20 mouse cellular contexts compared by ENCODE assay signal in genomic region chr3:137785871-137786270, GRCm38 (mm10).
DNase-seq lines count a peak whose midpoint lies in the region; ATAC-seq and TF ChIP-seq lines count a peak whose summit lies in the region.
"Had no signal": no experiment of that assay in that cellular context is flagged by ENCODE, and none has a peak within 500 bp of the region (broad histone marks: within the 10 kb centered on the region; RNA-seq: fewer than 3 reads in every experiment).

No protein-coding gene starts in this region.

- no peak for ATAC-seq in heart, embryonic 12.5 days (ENCODE audit: insufficient number of reproducible peaks, low FRiP score)
- ATAC-seq in heart, embryonic 11.5 days (replicated peaks; ENCODE audit: insufficient number of reproducible peaks, low FRiP score, low TSS enrichment): no peak
- 0 out of 2 replicates have a peak, but pooled peaks have one; percentile 4 for ATAC-seq in midbrain, embryonic 11.5 days (ENCODE audit: low FRiP score)
- no peak for ATAC-seq in midbrain, embryonic 14.5 days (ENCODE audit: low FRiP score, low TSS enrichment)
- ATAC-seq in forebrain, embryonic 13.5 days: no peak
- ATAC-seq in midbrain, postnatal 0 days (ENCODE audit: low FRiP score): no peak

- WGBS in heart, embryonic 12.5 days: 21% methylated on average over 2 of the region's 2 CpGs
- WGBS in heart, embryonic 11.5 days (ENCODE audit: insufficient replicate concordance): 30% methylated on average over 2 of the region's 2 CpGs
- 81% methylated on average over 2 of the region's 2 CpGs for WGBS in midbrain, embryonic 11.5 days
- WGBS in midbrain, embryonic 14.5 days: 63% methylated on average over 2 of the region's 2 CpGs
- 33% methylated on average over 2 of the region's 2 CpGs for WGBS in forebrain, embryonic 13.5 days
- 47% methylated on average over 2 of the region's 2 CpGs for whole genome bisulfite sequencing in midbrain, postnatal 0 days

- 0 out of 2 replicates have a peak, but pooled peaks have one; percentile 5 for TF ChIP-seq CTCF in midbrain, postnatal 0 days (IDR thresholded peaks at IDR 0.05)

- H3K9ac ChIP-seq in heart, embryonic 12.5 days: no peak overlapping the region
- H3K9ac ChIP-seq in heart, embryonic 11.5 days (ENCODE audit: low read depth, low read length): no peak overlapping the region
- no peak overlapping the region for H3K9ac ChIP-seq in midbrain, embryonic 11.5 days (ENCODE audit: low read length)
- no peak overlapping the region for H3K9ac ChIP-seq in midbrain, embryonic 14.5 days (replicated peaks; ENCODE audit: low read length)
- no peak overlapping the region for H3K9ac ChIP-seq in forebrain, embryonic 13.5 days
- H3K9ac ChIP-seq in midbrain, postnatal 0 days (replicated peaks; ENCODE audit: low read length, poor library complexity, severe bottlenecking): no peak overlapping the region
- H3K9ac ChIP-seq: neural tube, embryonic 12.5 days had no signal

- H3K9me3 ChIP-seq in heart, embryonic 12.5 days (replicated peaks): no peaks in the 10 kb centered on the region
- no peaks in the 10 kb centered on the region for H3K9me3 ChIP-seq in heart, embryonic 11.5 days (replicated peaks; ENCODE audit: control insufficient read depth, low read length)
- H3K9me3 ChIP-seq in midbrain, embryonic 11.5 days (ENCODE audit: control insufficient read depth, low read length): no peaks in the 10 kb centered on the region
- H3K9me3 ChIP-seq in midbrain, embryonic 14.5 days (ENCODE audit: control insufficient read depth, low read length): no peaks in the 10 kb centered on the region
- H3K9me3 ChIP-seq in forebrain, embryonic 13.5 days (replicated peaks): no peaks in the 10 kb centered on the region
- no peaks in the 10 kb centered on the region for H3K9me3 ChIP-seq in midbrain, postnatal 0 days (ENCODE audit: low read length)
- H3K9me3 ChIP-seq: neural tube, embryonic 12.5 days had no signal

- H3K4me3 ChIP-seq in heart, embryonic 12.5 days: no peak overlapping the region
- no peak overlapping the region for H3K4me3 ChIP-seq in heart, embryonic 11.5 days (ENCODE audit: low read depth, low read length)
- no peak overlapping the region for H3K4me3 ChIP-seq in midbrain, embryonic 11.5 days (ENCODE audit: low read depth, low read length)
- no peak overlapping the region for H3K4me3 ChIP-seq in midbrain, embryonic 14.5 days (replicated peaks; ENCODE audit: low read depth, low read length)
- H3K4me3 ChIP-seq in forebrain, embryonic 13.5 days: no peak overlapping the region
- H3K4me3 ChIP-seq in midbrain, postnatal 0 days (ENCODE audit: low read depth, low read length): no peak overlapping the region
- H3K4me3 ChIP-seq: layer of hippocampus, adult 2 months; neural tube, embryonic 12.5 days had no signal

- no peak for DNase-seq in midbrain, embryonic 11.5 days (ENCODE audit: low spot score, missing footprints)
- DNase-seq in midbrain, embryonic 14.5 days: no peak
- DNase-seq in midbrain, postnatal 0 days (ENCODE audit: low spot score): no peak
- no peak for DNase-seq in yolk sac, embryonic 10.5 days (ENCODE audit: low spot score)
- DNase-seq in urinary bladder, postnatal 14 days (ENCODE audit: low spot score): no peak
- DNase-seq: adrenal gland, postnatal 14 days; cerebellum, adult 18-20 months; cerebellum, postnatal 25 days; kidney, adult 2 months; kidney, postnatal 10 days; liver; lung, adult 18-20 months; lung, postnatal 14 days; right cerebral cortex, adult 18-20 months; thymus, postnatal 14 days had no signal

- no peaks in the 10 kb centered on the region for H3K36me3 ChIP-seq in heart, embryonic 12.5 days
- H3K36me3 ChIP-seq in heart, embryonic 11.5 days (ENCODE audit: control insufficient read depth, insufficient read depth, low read length): no peaks in the 10 kb centered on the region
- H3K36me3 ChIP-seq in midbrain, embryonic 11.5 days (ENCODE audit: control insufficient read depth, insufficient read depth, low read length): no peaks in the 10 kb centered on the region
- no peaks in the 10 kb centered on the region for H3K36me3 ChIP-seq in midbrain, embryonic 14.5 days (ENCODE audit: control insufficient read depth, insufficient read depth, low read length)
- H3K36me3 ChIP-seq in forebrain, embryonic 13.5 days (ENCODE audit: poor library complexity, severe bottlenecking): no peaks in the 10 kb centered on the region
- H3K36me3 ChIP-seq in midbrain, postnatal 0 days (ENCODE audit: insufficient read depth, low read length): no peaks in the 10 kb centered on the region
- H3K36me3 ChIP-seq: neural tube, embryonic 12.5 days had no signal

- no peak overlapping the region for H3K4me2 ChIP-seq in heart, embryonic 12.5 days
- no peak overlapping the region for H3K4me2 ChIP-seq in heart, embryonic 11.5 days
- no peak overlapping the region for H3K4me2 ChIP-seq in midbrain, embryonic 11.5 days
- no peak overlapping the region for H3K4me2 ChIP-seq in midbrain, embryonic 14.5 days (ENCODE audit: low read length)
- H3K4me2 ChIP-seq in forebrain, embryonic 13.5 days: no peak overlapping the region
- no peak overlapping the region for H3K4me2 ChIP-seq in midbrain, postnatal 0 days (ENCODE audit: low read depth, low read length, poor library complexity, severe bottlenecking)
- H3K4me2 ChIP-seq: neural tube, embryonic 12.5 days had no signal

- H3K4me1 ChIP-seq in heart, embryonic 12.5 days (replicated peaks): peaks cover 34% of the 10 kb centered on the region
- H3K4me1 ChIP-seq in heart, embryonic 11.5 days (ENCODE audit: control insufficient read depth, insufficient read depth, low read length): 0 out of 2 replicates have a peak, but pooled peaks cover 9% of the 10 kb centered on the region
- H3K4me1 ChIP-seq in midbrain, embryonic 11.5 days (ENCODE audit: control insufficient read depth, insufficient read depth, low read length): peaks cover 20% of the 10 kb centered on the region
- peaks cover 16% of the 10 kb centered on the region for H3K4me1 ChIP-seq in midbrain, embryonic 14.5 days (ENCODE audit: control insufficient read depth, insufficient read depth, low read length)
- H3K4me1 ChIP-seq in forebrain, embryonic 13.5 days: peaks cover 32% of the 10 kb centered on the region
- no peaks in the 10 kb centered on the region for H3K4me1 ChIP-seq in midbrain, postnatal 0 days (ENCODE audit: insufficient read depth, low read length)

- no peaks in the 10 kb centered on the region for H3K27me3 ChIP-seq in heart, embryonic 12.5 days (replicated peaks)
- no peaks in the 10 kb centered on the region for H3K27me3 ChIP-seq in heart, embryonic 11.5 days (ENCODE audit: control insufficient read depth, insufficient read depth, low read length)
- H3K27me3 ChIP-seq in midbrain, embryonic 11.5 days (ENCODE audit: control insufficient read depth, insufficient read depth, low read length): no peaks in the 10 kb centered on the region
- no peaks in the 10 kb centered on the region for H3K27me3 ChIP-seq in midbrain, embryonic 14.5 days (ENCODE audit: control insufficient read depth, insufficient read depth, low read length)
- 0 out of 2 replicates have a peak, but pooled peaks cover 8% of the 10 kb centered on the region for H3K27me3 ChIP-seq in forebrain, embryonic 13.5 days
- H3K27me3 ChIP-seq in midbrain, postnatal 0 days (ENCODE audit: insufficient read depth, low read length): no peaks in the 10 kb centered on the region
- H3K27me3 ChIP-seq: neural tube, embryonic 12.5 days had no signal

- peak overlapping the region; percentile 74 for H3K27ac ChIP-seq in heart, embryonic 12.5 days (ENCODE audit: poor library complexity, severe bottlenecking)
- H3K27ac ChIP-seq in heart, embryonic 11.5 days (ENCODE audit: low read depth, low read length): no peak overlapping the region; the same call in 1 of the 2 replicates
- H3K27ac ChIP-seq in midbrain, embryonic 11.5 days (ENCODE audit: low read depth, low read length): no peak overlapping the region
- H3K27ac ChIP-seq in midbrain, embryonic 14.5 days (replicated peaks; ENCODE audit: low read depth, low read length): no peak overlapping the region
- peak overlapping the region; percentile 79; the same call in 1 of the 2 replicates for H3K27ac ChIP-seq in forebrain, embryonic 13.5 days
- no peak overlapping the region for H3K27ac ChIP-seq in midbrain, postnatal 0 days (ENCODE audit: low read depth, low read length)
- H3K27ac ChIP-seq: layer of hippocampus, adult 2 months; neural tube, embryonic 12.5 days had no signal

Comparison
In these comparisons a context has a peak if more than half of its experiments do, and no peak if none do; other contexts are left out.
1. H3K27ac ChIP-seq: peak in heart, embryonic 12.5 days (single experiment) and forebrain, embryonic 13.5 days (single experiment); none in heart, embryonic 11.5 days (single experiment), midbrain, embryonic 11.5 days (single experiment), midbrain, embryonic 14.5 days (single experiment) and midbrain, postnatal 0 days (single experiment).